Mouse (Mus musculus) neural tube, embryonic 14.5 days (tissue): ENCODE measurements around the gene Psmd11. TPM values are rescaled to one million over a fixed set of nuclear protein-coding genes. Genes with fewer than 3 reads are reported as not detected.
"Not testable (repeated sequence)": the region's sequence is repeated elsewhere in the genome, so short reads cannot be mapped to it uniquely, and the experiment has no call there.

Source experiments
- ATAC-seq: fragments of 200-750 bp; cut with Nextera tagmentation; 2 replicates; pipeline ENCODE4 v1.8.0; 2017; ENCODE audit warnings: low read depth, mild to moderate bottlenecking, moderate TSS enrichment, moderate library complexity
- H3K27ac ChIP-seq: fragments of 300-500 bp; sonication (generic); 2 replicates; pipeline ENCODE4 v1.5.1; 2014; ENCODE audit warnings: low read depth, mild to moderate bottlenecking, control low read depth, low read length, moderate library complexity, mixed read lengths
- H3K27me3 ChIP-seq: fragments of 300-500 bp; sonication (generic); 2 replicates; pipeline ENCODE4 v1.6.1; 2014; ENCODE audit warnings: low read length; ENCODE audit not compliant: control insufficient read depth, insufficient read depth
- H3K36me3 ChIP-seq: fragments of 300-500 bp; sonication (generic); 2 replicates; pipeline ENCODE4 v1.6.1; 2014; ENCODE audit warnings: low read length, mixed read lengths; ENCODE audit not compliant: control insufficient read depth, insufficient read depth
- H3K4me1 ChIP-seq: fragments of 300-500 bp; sonication (generic); 2 replicates; pipeline ENCODE4 v1.6.1; 2014; ENCODE audit warnings: low read length; ENCODE audit not compliant: control insufficient read depth, insufficient read depth
- H3K4me2 ChIP-seq: fragments of 300-500 bp; sonication (generic); 2 replicates; pipeline ENCODE4 v1.6.1; 2014; ENCODE audit warnings: mild to moderate bottlenecking, low read depth, low read length, control low read depth
- H3K4me3 ChIP-seq: fragments of 300-500 bp; sonication (generic); 2 replicates; pipeline ENCODE4 v1.5.1; 2014; ENCODE audit warnings: low read depth, low read length, control low read depth, mixed read lengths
- H3K9ac ChIP-seq: fragments of 300-500 bp; sonication (generic); replicated peaks from 2 replicates; pipeline ENCODE4 v1.6.1; 2014; ENCODE audit warnings: low read depth, mild to moderate bottlenecking, control low read depth, low read length, mixed read lengths
- H3K9me3 ChIP-seq: fragments of 300-500 bp; sonication (generic); 2 replicates; pipeline ENCODE4 v1.6.1; 2016; ENCODE audit warnings: low read length; ENCODE audit not compliant: control insufficient read depth
- WGBS: fragments of 180-500 bp; shearing (Covaris S2); extraction: QIAGEN DNeasy Blood & Tissue Kit; methylation state at CpG from one replicate; pipeline ENCODE4 v1.1.7; 2014; 5-methylcytosine and 5-hydroxymethylcytosine counted together
- polyA plus RNA-seq: library from polyadenylated mRNA; unstranded; fragments of >200 nt; fragmentation: Nextera tagmentation; extraction: Ambion mirVana; gene quantifications from 2 replicates; pipeline ENCODE4 v1.2.1, GENCODE M21; 2014

Gene Psmd11
- polyA plus RNA-seq, 1 experiment from 2014 or later: 255 TPM

DNA sequence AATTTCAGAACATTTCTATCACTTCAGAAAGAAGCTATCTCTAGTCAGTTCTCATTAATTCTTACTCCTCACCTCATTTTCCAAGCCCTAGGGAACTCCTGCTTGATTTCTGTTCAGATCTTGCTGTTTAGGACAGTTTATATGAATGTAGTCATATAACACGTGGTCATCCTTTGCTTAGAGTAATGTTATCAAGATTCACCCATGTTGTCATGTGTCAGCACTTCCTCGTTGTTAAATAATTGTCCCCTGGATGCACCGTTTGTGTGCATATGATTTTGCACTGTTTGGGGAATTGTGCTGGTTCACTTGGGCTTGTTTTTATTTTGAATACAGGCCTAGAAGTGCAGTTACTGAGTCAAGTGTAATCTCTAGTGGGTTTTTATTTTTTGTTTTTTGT is 23.8 kb downstream of the Psmd11 start:
- Histone ChIP-seq H3K4me1 (no peaks in the 10 kb centered on the region), H3K36me3 (peaks cover 1% of the 10 kb centered on the region; the same call in 1 of the 2 replicates), H3K4me2 (no peak overlapping the region), H3K9me3 (no peaks in the 10 kb centered on the region), H3K4me3 (no peak overlapping the region), H3K9ac (no peak overlapping the region), H3K27ac (no peak overlapping the region), H3K27me3 (no peaks in the 10 kb centered on the region)
- no peak for ATAC-seq
- WGBS: 89% methylated on average over 3 of the region's 3 CpGs

DNA sequence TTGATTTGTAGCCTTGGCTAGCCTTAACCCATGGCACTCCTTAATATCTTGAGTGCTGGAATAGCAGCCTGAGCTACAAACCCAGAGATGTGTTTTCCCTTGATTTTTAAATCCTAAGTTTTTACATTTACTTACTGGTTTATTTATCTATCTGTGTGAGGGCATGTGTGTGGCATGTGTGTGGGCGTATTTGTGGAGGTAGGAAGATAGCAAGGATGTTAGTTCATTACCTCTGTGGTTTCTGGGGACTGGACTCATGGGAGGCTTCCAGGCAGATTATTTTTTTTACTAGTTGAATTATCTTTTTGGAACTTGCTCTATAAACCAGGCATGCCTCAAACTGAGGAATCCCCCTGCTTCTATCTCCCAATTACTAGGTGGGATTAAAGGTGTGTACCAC is 24.8 kb downstream of the Psmd11 start:
- no peak overlapping the region for H3K4me3 ChIP-seq
- WGBS: 92% methylated on average over 1 of the region's 1 CpGs
- 0 out of 2 replicates have a peak, but pooled peaks cover 3% of the 10 kb centered on the region for H3K36me3 ChIP-seq
- ATAC-seq: no peak
- H3K4me2 ChIP-seq: no peak overlapping the region
- no peak overlapping the region for H3K27ac ChIP-seq
- no peaks in the 10 kb centered on the region for H3K9me3 ChIP-seq
- H3K4me1 ChIP-seq: no peaks in the 10 kb centered on the region
- H3K9ac ChIP-seq: no peak overlapping the region
- no peaks in the 10 kb centered on the region for H3K27me3 ChIP-seq

DNA sequence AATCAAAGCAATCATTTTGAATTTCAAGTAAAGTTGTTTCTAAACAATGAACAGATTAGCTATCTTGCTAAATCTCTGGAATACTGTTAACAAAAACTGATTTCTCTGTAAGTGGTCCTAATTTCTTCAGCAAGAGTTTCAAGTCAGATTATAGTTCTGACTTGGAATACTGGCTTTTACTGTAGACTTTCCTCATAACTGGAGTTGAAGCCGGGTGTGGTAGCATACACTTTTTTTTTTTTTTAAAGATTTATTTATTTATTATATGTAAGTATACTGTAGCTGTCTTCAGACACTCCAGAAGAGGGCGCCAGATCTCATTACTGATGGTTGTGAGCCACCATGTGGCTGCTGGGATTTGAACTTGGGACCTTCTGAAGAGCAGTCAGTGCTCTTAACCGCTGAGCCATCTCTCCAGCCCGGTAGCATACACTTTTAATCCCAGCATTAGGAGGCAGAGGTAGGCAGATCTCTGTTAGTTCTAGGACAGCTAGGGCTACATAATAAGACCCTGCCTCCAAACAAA is 35.3 kb downstream of the Psmd11 start:
- not testable (repeated sequence) for H3K27ac ChIP-seq, H3K4me1 ChIP-seq, ATAC-seq, H3K4me2 ChIP-seq, H3K9ac ChIP-seq, H3K27me3 ChIP-seq, H3K4me3 ChIP-seq, H3K9me3 ChIP-seq
- 91% methylated on average over 4 of the region's 4 CpGs for WGBS
- peaks cover 56% of the 10 kb centered on the region for H3K36me3 ChIP-seq

DNA sequence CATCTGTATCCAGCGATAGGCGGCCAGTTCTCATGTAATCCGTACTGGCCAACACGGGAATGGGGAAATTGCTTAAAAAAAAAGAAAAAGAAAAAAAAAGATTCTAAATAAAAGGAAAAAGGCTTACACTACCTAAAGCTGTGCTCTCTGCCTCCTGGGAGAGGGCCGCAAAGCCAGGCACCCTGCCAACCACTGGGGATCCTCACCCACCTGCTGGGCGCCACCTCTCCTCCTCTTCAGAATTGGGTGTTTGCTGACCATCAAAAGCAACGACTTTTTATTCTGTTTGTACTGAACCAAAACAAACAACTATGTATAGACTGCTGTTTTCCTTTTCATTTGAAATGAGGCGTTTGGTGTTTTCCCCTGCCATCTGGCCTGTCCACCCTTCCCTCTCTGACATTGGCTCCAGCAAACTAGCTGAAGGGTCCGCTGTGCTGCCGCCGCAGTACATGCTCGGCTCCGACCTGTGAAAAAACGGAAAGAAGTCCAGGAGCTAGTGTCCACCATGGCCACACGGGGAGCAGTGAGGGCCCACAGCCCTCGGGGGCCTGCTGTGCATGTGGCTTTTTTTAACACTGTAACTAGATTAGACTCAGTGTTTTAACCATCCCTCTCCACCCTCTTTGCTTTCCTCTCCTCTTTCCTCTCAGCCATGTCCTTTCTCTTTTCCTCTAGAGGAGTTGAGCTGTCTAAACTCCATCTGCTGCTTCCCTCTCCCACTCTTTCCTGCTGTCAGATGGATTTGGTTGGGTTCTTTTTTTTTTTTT is 43.6 kb downstream of the Psmd11 start:
- H3K4me1 ChIP-seq: no peaks in the 10 kb centered on the region
- no peak overlapping the region for H3K27ac ChIP-seq
- H3K27me3 ChIP-seq: no peaks in the 10 kb centered on the region
- WGBS: 85% methylated on average over 16 of the region's 16 CpGs
- H3K9me3 ChIP-seq: no peaks in the 10 kb centered on the region
- no peak overlapping the region for H3K4me3 ChIP-seq
- no peak overlapping the region for H3K9ac ChIP-seq
- peaks cover 34% of the 10 kb centered on the region for H3K36me3 ChIP-seq
- ATAC-seq: no peak
- H3K4me2 ChIP-seq: no peak overlapping the region

DNA sequence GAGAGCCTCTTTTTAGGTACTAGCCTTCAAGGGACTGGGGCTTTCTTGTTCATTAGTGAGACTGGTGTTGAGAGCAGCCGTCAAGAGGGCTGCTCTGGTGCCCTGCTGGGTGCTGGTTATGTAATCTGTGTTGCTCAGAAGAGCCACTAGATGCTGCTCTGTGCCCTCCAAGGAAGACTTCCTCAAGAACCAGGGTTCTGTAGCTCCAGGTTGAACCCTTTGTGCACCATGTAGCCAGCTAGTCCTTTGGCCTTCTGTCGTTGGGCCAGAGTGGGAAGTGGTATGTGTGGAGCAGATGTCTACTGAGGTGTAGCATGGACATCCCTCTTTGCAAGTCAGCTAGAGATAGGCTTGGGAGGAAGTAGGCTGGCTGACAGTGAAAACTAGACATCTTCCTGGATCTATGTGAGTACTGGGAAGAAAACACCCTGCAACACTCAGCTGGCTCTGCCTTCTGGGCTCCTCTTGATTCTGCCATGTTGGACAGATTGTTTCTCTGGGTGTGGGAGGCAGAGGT is 45.8 kb downstream of the Psmd11 start:
- H3K4me2 ChIP-seq: no peak overlapping the region
- ATAC-seq: no peak
- H3K9ac ChIP-seq: no peak overlapping the region
- no peaks in the 10 kb centered on the region for H3K9me3 ChIP-seq
- 0 out of 2 replicates have a peak, but pooled peaks cover 4% of the 10 kb centered on the region for H3K27me3 ChIP-seq
- H3K27ac ChIP-seq: no peak overlapping the region
- H3K4me1 ChIP-seq: no peaks in the 10 kb centered on the region
- 58% methylated on average over 2 of the region's 2 CpGs for WGBS
- H3K4me3 ChIP-seq: no peak overlapping the region
- H3K36me3 ChIP-seq: peaks cover 15% of the 10 kb centered on the region

DNA sequence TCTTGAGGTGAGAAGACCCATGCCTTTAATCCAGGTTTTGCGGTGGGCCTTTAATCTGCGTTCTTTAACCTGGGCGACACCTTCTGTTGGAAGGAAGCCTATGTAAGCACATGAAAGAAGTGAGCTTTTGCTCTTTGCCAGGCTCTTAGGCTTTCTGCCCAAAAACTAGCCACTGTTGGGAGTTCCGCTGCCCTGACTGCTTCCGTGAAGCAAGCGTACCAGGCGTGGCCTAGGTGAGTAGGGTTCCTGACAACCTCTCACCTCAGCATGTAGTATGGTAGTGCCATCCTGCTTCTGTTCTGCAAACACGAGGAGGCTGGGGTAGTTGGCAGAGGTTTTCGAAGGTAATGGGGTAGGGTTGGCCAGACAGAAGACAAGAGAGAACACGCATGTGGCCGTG is 46.4 kb downstream of the Psmd11 start:
- Histone ChIP-seq H3K36me3 (peaks cover 15% of the 10 kb centered on the region), H3K4me2 (no peak overlapping the region), H3K4me1 (no peaks in the 10 kb centered on the region), H3K27ac (no peak overlapping the region), H3K9ac (no peak overlapping the region), H3K9me3 (no peaks in the 10 kb centered on the region), H3K4me3 (no peak overlapping the region), H3K27me3 (0 out of 2 replicates have a peak, but pooled peaks cover 4% of the 10 kb centered on the region)
- ATAC-seq: no peak
- WGBS: 97% methylated on average over 11 of the region's 11 CpGs

DNA sequence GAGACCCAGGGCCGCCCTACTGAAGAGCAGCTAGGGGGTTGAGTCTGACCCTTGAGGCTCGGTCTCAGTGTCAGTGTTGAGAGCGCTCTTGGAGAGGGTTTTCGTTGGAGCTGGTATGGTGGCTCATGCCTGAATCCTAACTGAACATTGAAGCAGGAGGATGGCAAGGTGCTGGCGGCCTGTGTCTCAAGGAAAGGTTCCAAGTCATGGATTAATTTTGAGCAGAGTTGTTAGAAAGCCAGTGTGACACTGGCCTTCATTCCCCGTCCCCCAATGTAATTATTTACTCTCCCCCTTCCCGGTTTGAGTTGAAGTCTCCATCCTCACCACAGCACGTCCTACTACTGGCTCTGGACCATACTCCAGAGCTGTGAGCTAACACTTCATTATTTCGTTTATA is 47.1 kb downstream of the Psmd11 start:
- no peak overlapping the region for H3K4me2 ChIP-seq
- no peaks in the 10 kb centered on the region for H3K9me3 ChIP-seq

DNA sequence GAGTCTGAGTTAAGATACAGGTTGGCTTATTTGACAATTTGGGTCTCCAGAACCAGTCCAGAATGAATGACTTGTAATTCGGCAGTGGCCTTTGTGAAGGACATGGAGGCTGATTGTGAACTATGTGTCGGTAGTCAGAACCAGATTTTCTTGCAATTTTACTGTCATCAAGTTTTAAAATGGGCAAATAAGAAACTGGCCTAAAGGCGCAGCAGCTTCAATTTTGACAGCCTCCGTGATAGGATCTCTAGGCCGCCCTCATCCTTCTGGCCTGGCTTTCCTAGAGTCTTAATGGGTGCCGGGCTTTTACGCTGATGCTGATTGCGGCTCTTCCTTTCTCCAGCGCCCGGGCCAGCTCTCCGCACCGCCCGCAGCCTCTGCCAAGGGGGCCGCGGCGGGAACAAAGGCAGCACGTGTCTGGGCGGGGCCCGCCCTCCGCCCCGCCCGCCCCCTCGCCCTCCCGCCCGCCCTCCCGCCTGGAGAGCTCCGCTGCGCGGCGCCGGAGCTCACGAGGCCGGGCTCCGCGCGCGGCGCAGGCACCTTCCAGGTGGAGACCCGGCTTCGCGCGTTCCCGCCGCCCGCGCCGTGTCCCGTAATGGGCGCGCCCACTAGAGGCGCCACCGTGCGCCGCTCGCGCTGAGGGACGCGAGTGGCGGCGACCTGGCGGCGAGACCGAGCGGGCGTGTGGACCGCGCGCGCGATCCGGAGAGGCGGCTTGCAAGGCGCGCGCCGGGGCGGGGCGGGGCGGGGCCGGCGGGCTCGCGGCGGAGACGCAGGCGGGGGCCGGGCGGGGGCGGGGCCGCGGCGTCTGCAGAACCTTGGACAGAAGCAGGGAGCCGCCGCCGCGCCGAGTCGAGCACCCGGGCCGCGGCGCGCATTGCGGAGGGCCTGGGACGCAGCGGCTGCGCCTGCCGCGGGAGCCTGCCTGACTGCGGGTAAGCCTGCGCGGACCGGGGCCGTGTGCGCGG is 48.1 kb downstream of the Psmd11 start, which contains the start of gene Cdk5r1:
Cdk5r1 (plus strand) TSS at position 802 of the 968 bp plus-strand sequence.
- H3K4me3 ChIP-seq: peak within 1 kb of the TSS; percentile 95
- H3K36me3 ChIP-seq: peaks cover 10% of the 10 kb centered on the region; the same call in 1 of the 2 replicates
- H3K27ac ChIP-seq: peak within 1 kb of the TSS; percentile 97
- WGBS: 1% methylated on average over 65 of the region's 116 CpGs
- ATAC-seq: peak; percentile 88
- 0 out of 2 replicates have a peak, but pooled peaks cover 4% of the 10 kb centered on the region for H3K27me3 ChIP-seq
- peak within 1 kb of the TSS; percentile 98 for H3K9ac ChIP-seq
- no peaks in the 10 kb centered on the region for H3K9me3 ChIP-seq
- peak within 1 kb of the TSS; percentile 96 for H3K4me2 ChIP-seq
- H3K4me1 ChIP-seq: peaks cover 6% of the 10 kb centered on the region

More for the DNA sequence above, 47.1 kb downstream of the Psmd11 start:
- Histone ChIP-seq H3K9ac (no peak overlapping the region), H3K27me3 (0 out of 2 replicates have a peak, but pooled peaks cover 4% of the 10 kb centered on the region), H3K36me3 (peaks cover 10% of the 10 kb centered on the region; the same call in 1 of the 2 replicates), H3K4me1 (no peaks in the 10 kb centered on the region), H3K4me3 (no peak overlapping the region), H3K27ac (peak overlapping the region; percentile 94; the same call in 1 of the 2 replicates)
- ATAC-seq: no peak
- 88% methylated on average over 9 of the region's 9 CpGs for WGBS
